Mouse (Mus musculus) ES-E14 (cell line): ENCODE measurements around the gene AI481877. TPM values are rescaled to one million over a fixed set of nuclear protein-coding genes. Genes with fewer than 3 reads are reported as not detected.

Experiments
- DNase-seq: peaks from one replicate; pipeline ENCODE4 v3.0.0-alpha.2; 2013; ENCODE audit warnings: low read depth, low spot score
- H3K27ac ChIP-seq: 2 replicates; pipeline ENCODE4 v1.5.1; 2012; ENCODE audit warnings: low read depth, mild to moderate bottlenecking, low read length, moderate library complexity, mixed read lengths; ENCODE audit not compliant: poor library complexity, insufficient read depth, severe bottlenecking
- H3K36me3 ChIP-seq: 2 replicates; pipeline ENCODE4 v1.6.1; 2012; ENCODE audit warnings: mild to moderate bottlenecking, low read length, moderate library complexity, mixed read lengths; ENCODE audit not compliant: control insufficient read depth, poor library complexity, insufficient read depth, severe bottlenecking
- H3K4me1 ChIP-seq, 2 experiments: fragments of 150-350 bp in 1 of 2; sonication (generic) in 1 of 2; 2 replicates each; pipeline ENCODE4 v1.6.1; 2012; ENCODE audit warnings: low read length in 2 of 2, mild to moderate bottlenecking in 1 of 2, mixed read lengths in 1 of 2; ENCODE audit not compliant: control insufficient read depth in 2 of 2, insufficient read depth in 2 of 2, poor library complexity in 1 of 2
- H3K4me3 ChIP-seq, 2 experiments: fragments of 150-350 bp in 1 of 2; sonication (generic) in 1 of 2; 2 replicates each; pipeline ENCODE4 v1.5.1; 2012; ENCODE audit warnings: low read length in 2 of 2, low read depth in 1 of 2, mild to moderate bottlenecking in 1 of 2, mixed read lengths in 1 of 2; ENCODE audit not compliant: insufficient read depth in 1 of 2, poor library complexity in 1 of 2, severe bottlenecking in 1 of 2
- H3K9ac ChIP-seq: 2 replicates; pipeline ENCODE4 v1.6.1; 2012; ENCODE audit warnings: low read depth, mild to moderate bottlenecking, low read length, mixed read lengths; ENCODE audit not compliant: poor library complexity, insufficient read depth, severe bottlenecking
- H3K9me3 ChIP-seq: fragments of 150-350 bp; sonication (generic); 2 replicates; pipeline ENCODE4 v1.6.1; 2012; ENCODE audit warnings: low read depth, mild to moderate bottlenecking, low read length; ENCODE audit not compliant: control insufficient read depth, insufficient read depth
- CHD2 ChIP-seq: IDR thresholded peaks from 2 replicates; pipeline ENCODE4 v1.6.1; 2014; ENCODE audit warnings: mild to moderate bottlenecking, low read depth, low read length, inconsistent platforms
- HCFC1 ChIP-seq: IDR thresholded peaks from 2 replicates; pipeline ENCODE4 v1.6.1; 2012; ENCODE audit warnings: low read length, inconsistent platforms, borderline replicate concordance; ENCODE audit not compliant: insufficient read depth
- MAFK ChIP-seq: IDR thresholded peaks from 2 replicates; pipeline ENCODE4 v1.6.1; 2014; ENCODE audit warnings: mild to moderate bottlenecking, low read depth, low read length, inconsistent platforms; ENCODE audit not compliant: insufficient read depth
- ZC3H11A ChIP-seq: IDR thresholded peaks from 2 replicates; pipeline ENCODE4 v1.6.1; 2012; ENCODE audit warnings: low read depth, mild to moderate bottlenecking, inconsistent platforms, low read length, borderline replicate concordance
- ZNF384 ChIP-seq: IDR thresholded peaks from 2 replicates; pipeline ENCODE4 v1.6.1; 2012; ENCODE audit warnings: low read depth, low read length, inconsistent platforms
- in situ Hi-C, 2 experiments: fragments of 600-800 bp; cut with MboI; formaldehyde crosslinking; loops; one replicate each; pipeline ENCODE4 v1.15.1; 2025; ENCODE audit warnings: low sequenced_read_pairs in 2 of 2, inconsistent platforms in 1 of 2; ENCODE audit not compliant: unreplicated experiment in 2 of 2
- total RNA-seq: library from RNA; depleted of rRNA; stranded (reverse); fragments of 300-350 nt; gene quantifications from 2 replicates; pipeline ENCODE4 v1.2.3, GENCODE M21; 2012

Gene AI481877
- total RNA-seq, 1 experiment, result 0.98 TPM

GRCm38 (mm10) chr4:59128935-59129334, 9.8 kb downstream of the AI481877 start:
- Histone ChIP-seq H3K36me3 (no peaks in the 10 kb centered on the region), H3K4me1 (no peaks in the 10 kb centered on the region), H3K9me3 (no peaks in the 10 kb centered on the region), H3K4me3 (no peak overlapping the region), H3K9ac (no peak overlapping the region), H3K27ac (no peak overlapping the region)
- TF ChIP-seq CHD2 (no peak), MAFK (no peak), ZNF384 (no peak), HCFC1 (no peak), ZC3H11A (no peak)
- in situ Hi-C loops, result no loop called here
- DNase-seq, result no peak

GRCm38 (mm10) chr4:59125053-59125452, 13.7 kb downstream of the AI481877 start:
- Histone ChIP-seq H3K4me1 (no peaks in the 10 kb centered on the region), H3K9me3 (no peaks in the 10 kb centered on the region), H3K9ac (no peak overlapping the region), H3K36me3 (no peaks in the 10 kb centered on the region), H3K4me3 (no peak overlapping the region), H3K27ac (no peak overlapping the region)
- TF ChIP-seq ZC3H11A (no peak), MAFK (no peak), CHD2 (no peak), ZNF384 (no peak), HCFC1 (no peak)
- DNase-seq, result no peak
- in situ Hi-C loops, result no loop called here

GRCm38 (mm10) chr4:59123557-59123956, 15.2 kb downstream of the AI481877 start:
- Histone ChIP-seq H3K9ac (no peak overlapping the region), H3K9me3 (no peaks in the 10 kb centered on the region), H3K4me3 (no peak overlapping the region), H3K36me3 (no peaks in the 10 kb centered on the region), H3K27ac (no peak overlapping the region), H3K4me1 (no peaks in the 10 kb centered on the region)
- in situ Hi-C loops, result loop anchor here in 1 of 2 experiments (25.0 kb wide), 1 partner anchor 464 kb away; the partner anchor contains the start of gene Hsdl2
- DNase-seq, result no peak
- no peak for TF ChIP-seq HCFC1
- TF ChIP-seq ZNF384, result no peak
- TF ChIP-seq ZC3H11A, result no peak
- no peak for TF ChIP-seq MAFK
- TF ChIP-seq CHD2, result no peak

GRCm38 (mm10) chr4:59117644-59118495, 20.9 kb downstream of the AI481877 start:
- Histone ChIP-seq H3K9me3 (no peaks in the 10 kb centered on the region), H3K27ac (peak overlapping the region; percentile 14; the same call in 1 of the 2 replicates), H3K4me1 (peaks cover 0 to 2% of the 10 kb centered on the region in 2 experiments; a peak in 1 of 4 replicates), H3K4me3 (peak overlapping the region; percentile 15 to 62; a peak in 3 of 4 replicates), H3K9ac (no peak overlapping the region), H3K36me3 (no peaks in the 10 kb centered on the region)
- in situ Hi-C loops, result loop anchor here in 1 of 2 experiments (25.0 kb wide), 1 partner anchor 469 kb away; the partner anchor contains the start of gene Hsdl2
- DNase-seq, result peak; percentile 75
- TF ChIP-seq CHD2 (no peak), ZNF384 (peak; percentile 95)

- TF ChIP-seq ZC3H11A (no peak), ZNF384 (no peak), CHD2 (no peak), MAFK (no peak), HCFC1 (no peak)
- in situ Hi-C loops, result loop anchor here in 1 of 2 experiments (25.0 kb wide), 1 partner anchor 479 kb away; the partner anchor contains the start of gene Hsdl2
- no peaks in the 10 kb centered on the region for H3K9me3 ChIP-seq
Measured at GRCm38 (mm10) chr4:59108721-59109120, 30.1 kb downstream of the AI481877 start.

More at GRCm38 (mm10) chr4:59108721-59109120, 30.1 kb downstream of the AI481877 start:
- Histone ChIP-seq H3K4me3 (no peak overlapping the region), H3K4me1 (no peaks in the 10 kb centered on the region), H3K27ac (no peak overlapping the region), H3K36me3 (no peaks in the 10 kb centered on the region), H3K9ac (no peak overlapping the region)
- DNase-seq, result no peak
